Mouse (Mus musculus) cerebellum, adult 2 months (tissue): Measurements from ENCODE around the gene Garnl3.

ENCODE experiments used
- CTCF ChIP-seq: fragments of 200-500 bp; IDR thresholded peaks from 2 replicates; pipeline ENCODE4 v1.5.1; 2011; ENCODE audit warnings: low read depth, mild to moderate bottlenecking, control low read depth, low read length, moderate library complexity, borderline replicate concordance; ENCODE audit not compliant: insufficient read depth
- POLR2A ChIP-seq: fragments of 200-500 bp; IDR thresholded peaks from 2 replicates; pipeline ENCODE4 v1.6.1; 2011; ENCODE audit warnings: low read length, control low read depth, borderline replicate concordance; ENCODE audit not compliant: insufficient read depth

GRCm38 (mm10) chr2:33169445-33169844 lies 38.0 kb upstream of the Garnl3 start:
- TF ChIP-seq CTCF (no peak), POLR2A (no peak)
